ENCODE assay signal across 8 mouse cellular contexts in genomic region chr9:96381393-96381792, GRCm38 (mm10). TPM values are rescaled to one million over a fixed set of nuclear protein-coding genes. Genes with fewer than 3 reads are reported as not detected.
DNase-seq lines count a peak whose midpoint lies in the region; ATAC-seq lines count a peak whose summit lies in the region.

No protein-coding gene starts in this region.

- intact Hi-C loops in heart, postnatal 14 days (cut with DNase I) = no loop called here

- DNase-seq in kidney, postnatal 4 days = peak; percentile 7 to 35
- no peak for DNase-seq in kidney, adult 8-10 months
- peak; percentile 46 for DNase-seq in brain, adult 2 months (ENCODE audit: low read depth, low spot score)
- DNase-seq in heart, postnatal 14 days = peak; percentile 44 to 50
- peak; percentile 57 for DNase-seq in skeletal muscle tissue, adult 2 months (ENCODE audit: low read depth, low spot score)
- DNase-seq in embryo, embryonic 10.5 days (ENCODE audit: low spot score) = no peak
- no peak for DNase-seq in layer of hippocampus, postnatal 25 days (ENCODE audit: extremely low spot score in 1 of 2, low spot score in 1 of 2)

- no peak for ATAC-seq in CD4-positive, CD25-positive, alpha-beta regulatory T cell, adult 4 months

RNA-seq across cellular contexts. Expression of gene Atp1b3, which starts 17.2 kb away (rescaled TPM):
- 10 to 100 TPM; 70.8 to 72.2 TPM for total RNA-seq in heart, postnatal 14 days (2021)
- 100 to 1,000 TPM; 219 to 284 TPM for polyA plus RNA-seq in CD4-positive, CD25-positive, alpha-beta regulatory T cell, adult 4 months (2017; shearing (Covaris generic))
- 10 to 100 TPM; 74.7 to 80.9 TPM for total RNA-seq in layer of hippocampus, postnatal 25 days (2021)

Comparison
In these comparisons a context has a peak if more than half of its experiments do, and no peak if none do; other contexts are left out.
1. DNase-seq: peak in kidney, postnatal 4 days (2 of 2), brain, adult 2 months (single experiment), heart, postnatal 14 days (2 of 2) and skeletal muscle tissue, adult 2 months (single experiment); none in kidney, adult 8-10 months (0 of 2), embryo, embryonic 10.5 days (single experiment) and layer of hippocampus, postnatal 25 days (0 of 2).